Mouse (Mus musculus): ENCODE data around the gene Lmx1a.

GRCm38 (mm10) chr1:167781787-167782484 lies 92.9 kb downstream of the Lmx1a start:
- TF ChIP-seq GATA1 (IDR thresholded peaks at IDR 0.05; ENCODE audit: borderline replicate concordance, low read length) (no peak), FLI1 (IDR thresholded peaks at IDR 0.05; ENCODE audit: low read length) (no peak)

Data from megakaryocyte, embryonic 14.5 days (primary cell).